Mouse (Mus musculus) naive thymus-derived CD4-positive, alpha-beta T cell, adult 2 months (primary cell): ENCODE data around the gene Pappa2.

Experiments used
- DNase-seq: peaks from one replicate; pipeline ENCODE4 v3.0.0-alpha.2; 2011; ENCODE audit warnings: low read depth

The Pappa2 gene

DNA sequence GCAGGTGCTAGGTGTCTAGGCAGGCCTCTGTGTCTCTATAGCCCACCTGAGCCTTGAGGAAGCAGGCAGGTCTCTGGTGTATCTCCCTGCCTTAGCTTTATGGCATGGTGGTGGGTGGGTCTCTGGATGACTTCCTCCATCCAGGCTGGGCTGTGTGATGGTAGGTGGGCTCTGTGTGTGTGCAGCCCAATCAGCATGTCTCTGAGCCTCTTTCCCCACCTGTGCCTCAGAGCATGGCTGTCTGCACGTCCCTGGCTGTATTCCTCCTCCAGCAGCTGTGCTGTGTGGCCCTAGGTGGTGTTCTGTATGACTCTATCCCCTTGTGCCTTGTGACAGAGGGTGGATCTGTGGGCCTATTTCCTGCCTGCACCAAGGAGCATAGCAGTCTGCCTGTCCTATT is at the start of gene Pappa2:
Gene Pappa2 (minus strand): TSS at position 101 of the 400 bp plus-strand sequence.
- no peak for DNase-seq

DNA sequence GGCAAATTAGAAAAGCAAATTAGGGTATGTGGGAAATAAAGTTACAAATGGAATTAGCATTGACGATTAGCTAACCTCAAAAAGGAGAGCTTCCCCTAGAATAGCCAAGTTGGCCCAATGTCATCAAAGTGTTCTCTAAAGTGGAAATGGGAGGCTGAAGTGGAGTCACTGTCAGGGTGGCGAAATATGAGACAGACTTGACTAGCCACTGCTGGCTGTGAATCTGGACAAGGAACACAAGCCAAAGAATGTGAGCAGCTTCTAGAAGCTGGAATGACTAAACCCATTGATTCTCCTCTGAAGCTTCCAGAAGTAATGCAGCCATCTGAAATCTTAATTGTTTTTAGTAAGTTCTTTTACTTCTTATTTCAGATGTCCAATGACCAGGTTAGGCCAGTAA is 48.8 kb upstream of the Pappa2 start:
- DNase-seq: no peak

DNA sequence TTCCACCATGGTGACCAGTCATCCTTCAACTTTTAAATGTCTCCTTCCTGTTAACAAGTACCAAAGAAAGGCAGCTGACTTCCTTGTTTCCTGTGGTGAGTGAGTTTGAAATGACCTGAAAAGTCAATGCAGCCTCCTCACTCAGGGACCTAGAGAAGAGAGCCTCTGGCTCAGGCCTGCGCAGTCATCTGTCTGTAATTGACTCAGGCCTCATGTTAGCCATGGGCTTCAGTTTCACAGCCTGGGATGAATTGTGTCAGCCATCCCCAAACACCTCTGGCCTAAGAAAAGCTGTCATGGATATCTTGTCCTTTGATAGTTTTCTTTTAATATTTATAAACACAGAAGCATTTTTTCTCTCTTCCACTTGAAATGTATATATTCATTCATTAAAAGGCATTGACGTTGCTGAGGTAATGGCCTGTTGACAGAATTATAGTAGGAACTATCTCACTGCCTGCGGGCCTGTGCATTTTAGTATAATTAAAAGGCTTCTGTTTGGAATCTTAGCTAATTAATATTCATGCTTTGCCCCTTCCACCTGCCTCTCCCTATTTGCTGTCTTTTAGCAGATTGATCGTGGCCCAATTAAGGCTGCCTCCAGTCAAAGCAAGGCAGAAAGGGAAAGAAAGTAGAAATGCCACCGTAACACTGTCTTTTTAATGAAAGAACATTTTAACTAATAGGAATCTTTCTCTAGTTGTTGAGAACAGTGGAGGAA is 34.8 kb upstream of the Pappa2 start:
- DNase-seq: no peak

DNA sequence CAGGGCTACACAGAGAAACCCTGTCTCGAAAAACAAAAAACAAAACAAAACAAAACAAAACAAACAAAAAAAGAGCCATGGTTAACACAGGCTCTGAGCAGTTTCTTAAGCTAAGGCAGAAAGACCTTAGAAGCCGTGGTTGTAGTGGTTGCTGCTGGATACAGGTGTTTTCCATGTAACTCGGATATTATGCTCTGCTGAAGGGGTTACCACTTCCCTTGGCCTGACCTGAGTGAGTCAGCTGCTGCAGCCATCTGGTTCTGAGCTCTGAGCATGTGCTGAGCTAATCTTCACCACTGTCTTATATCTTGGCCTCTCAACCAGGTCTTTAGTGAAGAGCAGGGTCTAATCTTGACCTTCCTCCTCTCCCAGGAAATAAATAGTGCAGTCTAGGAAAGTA is 6.8 kb upstream of the Pappa2 start:
- no peak for DNase-seq

DNA sequence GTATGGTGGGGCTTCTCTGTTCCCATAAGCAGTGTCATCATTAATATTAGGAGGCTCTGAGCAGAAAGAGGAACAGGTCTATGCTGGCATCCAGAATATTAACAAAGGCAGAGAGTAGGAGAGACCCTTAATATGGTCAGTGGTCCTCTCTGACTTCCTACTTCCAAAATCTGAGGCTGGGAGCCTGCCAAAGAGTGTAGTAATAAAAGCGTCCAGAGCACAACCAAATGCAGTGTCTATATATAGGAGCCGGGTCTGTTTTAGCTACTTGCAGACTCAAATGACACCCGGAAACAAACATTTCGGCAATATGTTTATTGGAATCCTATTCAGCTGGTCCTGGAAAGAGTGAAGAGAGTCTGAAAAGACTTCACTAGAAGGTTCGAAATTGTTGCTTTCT is 17.9 kb downstream of the Pappa2 start:
- no peak for DNase-seq

DNA sequence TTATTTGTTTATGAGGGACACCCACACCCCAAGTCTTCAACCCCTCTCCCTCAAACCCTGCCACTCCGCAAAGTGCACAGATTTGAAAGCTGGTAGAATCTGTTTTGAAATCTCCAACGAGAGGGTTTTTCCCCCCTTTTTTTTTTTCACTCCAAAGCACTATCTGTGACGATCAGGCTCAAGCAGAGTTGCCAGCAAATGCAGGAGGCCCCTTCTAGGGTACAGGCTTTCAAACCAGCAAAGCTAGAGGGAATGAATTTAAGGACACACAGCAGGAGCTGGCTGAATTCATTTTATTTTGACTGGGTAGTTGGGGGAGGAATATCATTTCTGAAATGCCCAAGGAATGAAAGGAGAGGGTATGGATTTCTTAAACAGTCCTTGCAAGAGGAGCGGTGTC is 19.3 kb downstream of the Pappa2 start:
- no peak for DNase-seq

DNA sequence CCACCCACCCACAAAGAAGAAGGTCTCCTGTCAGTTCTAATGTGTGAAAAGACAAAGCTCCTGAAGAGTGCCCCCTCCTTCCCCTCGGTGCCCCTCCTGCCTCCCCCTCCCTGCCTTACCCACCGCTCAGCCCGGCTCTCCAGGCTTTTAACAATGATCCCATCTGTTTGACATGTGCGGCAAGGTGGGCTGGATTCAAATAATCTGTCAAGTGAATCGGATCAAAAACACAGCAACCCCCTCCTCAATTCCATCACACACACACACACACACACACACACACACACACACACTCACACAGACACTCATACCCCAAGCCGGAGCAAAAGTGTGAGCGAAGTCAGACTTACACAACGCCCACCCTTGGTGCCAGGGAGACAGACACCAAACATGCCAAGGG is 19.7 kb downstream of the Pappa2 start:
- no peak for DNase-seq

DNA sequence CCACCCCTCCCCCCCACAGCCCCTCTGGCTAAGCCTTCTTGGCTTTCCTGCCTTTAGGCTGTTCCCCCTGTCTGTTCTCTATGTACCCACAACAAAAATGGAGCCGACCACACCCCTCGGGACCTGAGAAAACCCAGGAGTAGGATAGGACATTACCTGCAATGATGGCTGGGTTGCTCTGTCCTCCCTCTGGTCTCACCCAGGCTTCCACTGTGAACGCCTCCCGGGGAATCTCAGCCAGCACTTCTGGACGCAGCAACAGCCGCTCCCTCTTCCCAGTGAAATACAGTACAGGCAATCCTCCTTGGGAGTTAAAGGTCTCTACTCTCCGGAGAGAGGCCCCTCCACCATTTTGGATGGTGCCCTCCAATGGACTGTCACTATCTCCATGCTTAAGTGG is 23.9 kb downstream of the Pappa2 start:
- DNase-seq: no peak

DNA sequence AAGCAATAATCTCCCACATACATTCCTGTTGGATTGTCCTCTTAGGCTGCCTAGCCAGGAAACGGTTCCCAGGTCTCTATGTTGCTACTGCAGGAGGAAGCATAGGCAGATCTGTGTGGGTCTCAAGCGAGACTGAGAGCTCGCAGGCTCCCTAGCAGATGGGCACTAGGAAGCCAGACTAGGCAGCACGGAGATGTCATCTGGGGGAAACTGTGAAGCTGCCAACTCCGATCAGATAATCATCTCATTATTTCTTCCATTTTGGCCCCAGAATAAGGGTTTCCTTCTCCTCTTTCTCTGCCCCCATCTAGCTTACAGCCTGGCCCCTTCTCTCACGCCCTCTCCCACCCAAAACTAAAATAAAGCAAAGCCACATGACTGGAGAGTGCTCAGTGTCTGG is 25.5 kb downstream of the Pappa2 start:
- DNase-seq: no peak

DNA sequence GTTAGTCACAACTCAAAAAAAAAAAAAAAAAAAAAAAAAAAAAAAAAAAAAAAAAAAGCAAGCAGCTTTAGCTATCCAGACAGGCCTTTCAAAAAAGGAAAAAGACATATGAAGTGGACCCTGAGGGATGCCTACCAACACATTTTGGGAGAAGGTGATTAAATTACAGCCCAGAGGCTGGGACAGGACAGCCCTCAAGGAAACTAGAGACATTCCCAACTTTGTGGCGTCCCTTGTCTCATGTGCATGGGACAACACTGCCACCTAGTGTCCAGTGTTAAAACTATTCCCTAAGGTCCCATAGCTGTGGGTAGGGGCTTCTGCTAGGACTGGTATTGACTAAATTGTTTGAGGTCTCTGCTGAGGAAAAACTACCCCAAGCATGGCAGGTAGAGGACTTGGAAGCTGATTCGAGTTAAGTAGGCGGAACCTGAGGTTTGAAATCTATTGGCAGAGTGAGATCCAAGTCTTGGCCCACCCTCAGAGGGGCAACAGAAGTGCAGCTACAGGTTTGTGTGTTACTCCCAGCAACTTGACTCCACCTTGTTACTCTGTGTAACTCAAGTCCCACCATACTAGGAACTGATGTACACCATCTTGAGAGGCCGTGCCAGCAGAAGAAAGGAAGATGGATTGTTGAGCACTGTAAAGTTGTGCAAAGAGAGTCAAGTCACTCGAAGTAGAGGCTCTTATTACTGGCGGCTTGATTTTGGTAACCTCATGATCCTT is 26.6 kb downstream of the Pappa2 start:
- peak; percentile 40 for DNase-seq

DNA sequence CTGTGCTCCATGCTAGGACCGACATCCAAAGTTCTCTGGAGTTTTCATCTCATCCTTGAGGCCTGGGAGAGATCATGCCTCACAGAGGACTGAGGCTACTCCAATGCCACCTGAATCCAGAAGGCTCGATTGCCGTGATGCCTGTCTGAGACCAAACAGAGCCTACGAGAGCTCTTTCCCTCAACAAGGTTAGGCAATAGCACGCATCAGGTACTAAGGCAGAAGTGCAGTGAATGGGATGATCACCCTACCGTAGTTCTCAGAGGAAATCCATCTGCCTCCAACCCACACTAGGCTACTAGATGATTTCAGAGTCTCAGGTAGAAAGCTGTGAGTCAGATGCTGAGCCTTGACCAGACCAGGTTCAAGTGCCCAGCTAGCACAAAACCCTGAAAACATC is 31.2 kb downstream of the Pappa2 start:
- no peak for DNase-seq

DNA sequence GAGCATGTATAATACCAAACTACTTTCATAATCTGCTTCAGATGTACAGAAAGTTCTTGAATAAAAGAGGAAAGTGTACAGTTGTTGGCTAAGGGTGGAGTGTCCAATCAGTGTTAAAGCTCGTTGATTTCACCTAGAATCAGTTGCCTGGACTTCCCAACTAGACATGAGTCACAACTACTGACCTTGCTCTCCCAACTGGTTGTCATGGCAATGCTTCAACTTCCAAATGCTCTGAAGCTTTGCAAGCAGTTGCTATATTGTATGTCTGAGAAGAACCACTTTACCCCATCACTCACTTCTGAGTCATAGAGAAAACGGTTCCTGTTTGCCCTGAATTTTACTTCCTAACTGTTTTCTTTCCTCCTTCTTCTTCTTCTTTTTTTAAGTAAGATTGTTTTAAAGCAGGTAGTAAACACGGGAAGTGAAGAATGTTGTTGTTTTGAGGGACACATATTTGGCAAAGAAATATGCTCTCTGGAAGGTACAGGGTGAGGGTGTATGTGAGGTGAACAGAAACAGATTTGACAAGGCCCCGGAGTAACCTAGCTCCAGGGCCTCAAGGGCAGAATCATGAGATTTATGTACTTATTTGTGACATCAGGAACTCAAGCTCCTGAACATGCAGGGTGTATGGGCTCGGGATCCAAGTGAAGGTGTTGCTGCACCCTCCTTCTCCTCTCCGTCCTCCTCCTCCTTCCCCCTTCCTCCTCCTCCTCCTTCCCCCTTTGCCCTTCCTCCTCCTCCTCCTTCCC is 32.1 kb downstream of the Pappa2 start:
- no peak for DNase-seq

DNA sequence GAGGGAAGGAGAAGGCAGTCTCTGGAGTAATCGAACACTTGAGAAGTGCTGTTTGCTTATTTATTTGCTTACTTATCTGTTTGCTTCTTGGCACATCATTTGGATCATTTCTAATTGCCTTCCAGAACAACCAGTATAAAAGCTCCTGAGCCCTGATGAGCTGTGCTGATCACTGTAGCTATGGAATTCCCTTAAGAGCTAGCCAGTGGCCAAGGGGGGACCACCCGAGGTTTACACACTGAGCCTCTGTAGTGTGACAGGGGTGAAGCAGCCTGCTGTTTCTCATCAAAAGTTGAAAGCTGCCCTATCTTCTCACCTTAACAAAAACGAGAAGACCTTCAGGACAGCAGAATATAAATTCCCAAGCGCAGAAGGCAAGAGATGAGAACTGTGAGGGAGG is 35.4 kb downstream of the Pappa2 start:
- no peak for DNase-seq

DNA sequence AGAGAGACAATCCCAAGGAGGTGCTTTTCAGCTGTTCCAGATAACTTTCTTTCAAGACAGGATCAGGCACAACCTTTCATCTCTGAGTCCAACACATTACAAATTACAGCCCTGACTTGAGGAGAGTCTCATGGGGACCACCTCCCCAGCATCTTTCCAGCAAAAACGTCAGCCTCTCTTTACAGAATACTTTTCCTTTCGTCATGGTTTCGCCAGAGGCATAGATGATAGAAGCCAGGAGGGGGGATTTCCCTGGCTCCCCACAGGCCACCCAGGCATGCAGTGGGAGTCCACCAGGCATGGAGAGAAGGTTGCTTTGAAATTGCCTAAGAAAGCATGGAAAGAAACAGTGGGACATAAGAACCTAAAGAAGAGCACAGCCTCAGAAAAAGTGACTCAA is 37.4 kb downstream of the Pappa2 start:
- no peak for DNase-seq

DNA sequence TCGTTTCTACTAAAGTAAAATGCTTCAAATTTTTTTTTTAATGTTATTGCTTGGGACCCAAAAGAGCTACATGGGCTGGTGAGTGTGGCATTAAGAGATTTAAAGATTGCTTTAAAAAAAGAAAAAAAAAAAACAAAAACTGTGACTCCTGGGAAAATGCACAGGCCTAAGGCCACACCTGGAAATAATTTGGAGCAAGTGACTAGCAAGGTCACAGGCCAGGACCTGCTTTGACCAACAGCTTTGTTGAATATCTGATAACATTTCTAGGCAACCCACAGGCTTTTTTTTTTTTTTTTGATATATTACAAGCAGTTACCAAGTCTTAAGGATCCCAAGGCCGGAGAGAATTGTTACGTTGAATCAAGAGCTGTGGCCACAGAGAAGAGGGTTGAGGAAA is 39.3 kb downstream of the Pappa2 start:
- no peak for DNase-seq

DNA sequence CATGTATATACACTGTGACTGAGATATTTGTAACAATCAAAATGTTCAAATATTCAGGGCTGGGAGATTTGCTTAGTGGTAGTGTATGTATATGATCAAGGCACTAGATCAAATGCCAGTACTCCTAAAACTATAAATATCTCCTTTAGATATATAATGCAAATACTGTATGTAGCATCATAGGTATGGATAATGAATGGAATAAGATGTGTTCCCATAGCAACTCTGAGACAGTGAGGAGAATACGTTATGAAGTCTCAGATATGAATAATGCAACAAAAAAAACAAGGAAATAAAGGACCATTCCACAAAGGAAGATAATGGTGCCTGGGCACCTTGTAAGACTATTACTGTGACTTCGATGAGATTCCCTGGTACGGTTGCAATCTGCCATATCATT is 45.8 kb downstream of the Pappa2 start:
- no peak for DNase-seq

DNA sequence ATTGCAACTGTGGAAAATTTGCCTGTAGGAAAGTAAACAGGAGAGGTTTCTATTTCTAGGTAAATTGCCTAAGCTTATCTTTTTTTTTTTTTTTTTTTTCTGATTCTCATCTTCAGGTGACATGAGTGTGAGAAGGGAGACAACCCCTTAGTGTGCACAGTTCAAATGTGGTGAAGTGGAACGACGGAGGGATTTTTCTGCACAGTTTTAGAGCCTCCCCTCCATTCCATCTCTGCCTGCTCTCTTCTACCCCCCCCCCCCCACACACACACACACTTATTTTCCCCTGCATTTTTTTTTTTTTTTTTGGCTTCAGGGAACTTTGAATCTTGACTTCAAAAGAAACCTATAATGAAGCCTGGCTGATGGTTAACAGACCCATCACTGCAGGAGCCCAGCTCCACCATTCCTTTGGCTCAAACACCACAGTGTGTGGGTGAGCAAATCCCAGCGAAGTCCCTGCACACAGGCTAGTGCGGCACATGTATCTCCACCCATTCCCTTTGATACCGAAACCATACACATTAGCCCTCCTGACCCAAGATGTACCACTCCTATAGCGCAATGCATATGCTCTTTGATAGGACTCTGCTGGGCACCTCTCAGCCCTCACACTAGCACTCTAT is 49.0 kb downstream of the Pappa2 start:
- DNase-seq: no peak

DNA sequence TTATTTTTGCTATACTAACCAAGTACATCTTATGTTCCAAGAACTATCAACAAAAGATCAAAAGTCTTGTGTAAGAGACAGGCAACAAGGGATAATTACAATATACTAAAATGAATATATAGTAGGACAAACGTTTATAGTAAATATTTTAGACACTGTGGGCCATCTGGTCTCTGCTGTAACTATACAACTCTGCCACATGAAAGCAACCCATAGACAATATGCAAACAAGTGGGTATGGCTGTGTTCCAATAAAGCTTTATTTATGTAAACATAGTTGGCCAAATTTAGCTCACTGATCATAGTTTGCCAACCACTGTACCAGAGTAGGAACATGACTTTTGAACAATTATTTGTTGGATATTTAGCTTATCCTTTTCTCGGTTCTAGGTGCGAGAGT is 50.9 kb downstream of the Pappa2 start:
- DNase-seq: no peak

DNA sequence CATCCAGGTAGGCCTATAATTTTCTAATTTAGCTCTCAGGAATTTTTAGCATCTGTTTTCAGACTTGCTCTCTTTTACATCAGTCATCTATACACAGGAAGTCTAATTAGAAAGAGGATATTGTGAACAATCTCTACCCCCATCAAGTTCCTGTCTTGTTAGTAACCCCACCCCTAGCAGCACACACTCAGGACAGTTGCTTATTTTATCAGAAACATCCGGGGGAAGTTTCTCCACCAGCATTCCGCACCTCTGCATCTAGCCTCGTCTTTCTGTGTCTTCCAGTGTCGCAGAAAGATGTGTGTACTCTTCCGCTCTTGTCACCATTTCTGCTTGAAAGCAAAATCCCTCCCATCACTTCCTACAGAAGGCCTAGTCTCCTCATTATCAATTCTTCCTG is 59.8 kb downstream of the Pappa2 start:
- DNase-seq: no peak

DNA sequence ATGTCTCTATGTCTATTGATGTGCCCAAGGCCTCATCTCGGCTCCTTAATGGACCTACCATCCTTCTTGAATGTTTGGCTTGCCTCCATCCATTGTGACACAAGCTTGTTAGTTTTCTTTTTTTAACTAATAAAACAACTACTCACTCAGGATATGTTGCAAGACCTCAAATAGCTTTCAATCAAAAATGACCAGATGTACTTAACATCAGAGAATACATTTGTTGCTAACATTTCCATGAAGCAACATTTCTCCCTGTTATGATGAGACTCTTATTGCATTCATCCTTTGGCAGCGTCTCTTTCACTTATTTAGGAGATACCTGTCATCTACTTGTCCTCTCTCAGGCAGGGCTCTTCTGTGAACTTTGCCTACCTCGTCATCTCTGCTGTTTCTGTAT is 61.4 kb downstream of the Pappa2 start:
- DNase-seq: no peak

DNA sequence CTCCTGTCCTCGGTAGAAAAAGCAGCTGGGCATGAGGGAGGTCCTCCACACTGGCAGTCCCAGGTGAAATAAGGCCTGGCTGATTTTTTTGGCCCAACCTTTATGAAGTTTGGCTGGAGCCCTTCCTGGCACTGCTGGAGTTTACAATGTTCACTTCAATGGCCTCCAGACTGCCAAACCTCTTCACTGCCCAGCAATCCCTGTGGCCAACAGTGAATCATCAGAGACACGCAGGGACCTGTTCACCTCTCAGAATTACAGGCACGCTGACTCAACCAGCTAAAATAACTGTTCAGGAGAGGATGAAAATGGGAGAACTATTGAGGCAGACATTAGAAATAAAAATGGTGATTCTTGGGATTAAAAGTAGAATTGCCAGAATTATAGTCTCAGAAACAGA is 63.2 kb downstream of the Pappa2 start:
- DNase-seq: no peak

DNA sequence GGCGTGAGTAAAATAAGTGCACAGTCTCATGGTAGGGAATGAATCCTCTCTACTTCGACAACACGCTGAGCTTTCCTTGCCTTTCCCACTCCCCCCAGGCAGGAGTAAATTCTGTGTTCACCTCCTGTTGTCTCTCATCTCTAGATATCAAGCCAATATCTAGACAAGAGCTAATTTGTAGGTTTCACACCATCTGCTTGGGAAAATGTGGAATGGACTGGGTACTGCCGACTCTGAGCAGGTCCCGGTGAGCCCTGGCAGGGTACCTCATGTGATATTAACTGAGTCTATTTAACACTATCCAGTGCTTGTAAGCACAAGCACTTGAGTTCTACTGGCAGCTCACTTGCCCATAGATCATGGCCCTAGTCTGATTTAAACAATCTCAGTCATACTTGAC is 64.7 kb downstream of the Pappa2 start:
- no peak for DNase-seq

DNA sequence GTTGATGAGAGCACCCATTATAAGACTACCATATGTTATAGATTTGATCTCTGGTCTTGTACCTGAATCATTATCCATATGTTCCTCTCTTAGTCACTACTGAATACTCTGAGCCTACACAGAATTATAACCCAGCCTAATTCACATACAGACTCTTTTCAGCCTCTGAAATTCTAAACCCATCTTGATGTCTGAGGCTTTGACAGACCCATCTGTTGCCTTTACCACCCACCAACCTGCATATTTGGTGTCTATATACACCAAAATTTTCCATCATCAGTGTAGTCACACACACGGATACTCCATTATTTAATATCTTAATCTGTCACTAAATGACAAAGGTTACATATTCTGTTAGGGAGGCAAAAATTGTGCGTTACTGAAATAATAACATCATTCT is 69.6 kb downstream of the Pappa2 start:
- DNase-seq: no peak
